Mouse (Mus musculus) 3134 (cell line): Measurements from ENCODE around the gene Olfr809.

ENCODE experiments used
- DNase-seq: peaks from one replicate; pipeline ENCODE4 v3.0.0-alpha.2; 2011; ENCODE audit warnings: low spot score; ENCODE audit not compliant: insufficient read length; ENCODE audit errors: extremely low read depth

Gene Olfr809

DNA sequence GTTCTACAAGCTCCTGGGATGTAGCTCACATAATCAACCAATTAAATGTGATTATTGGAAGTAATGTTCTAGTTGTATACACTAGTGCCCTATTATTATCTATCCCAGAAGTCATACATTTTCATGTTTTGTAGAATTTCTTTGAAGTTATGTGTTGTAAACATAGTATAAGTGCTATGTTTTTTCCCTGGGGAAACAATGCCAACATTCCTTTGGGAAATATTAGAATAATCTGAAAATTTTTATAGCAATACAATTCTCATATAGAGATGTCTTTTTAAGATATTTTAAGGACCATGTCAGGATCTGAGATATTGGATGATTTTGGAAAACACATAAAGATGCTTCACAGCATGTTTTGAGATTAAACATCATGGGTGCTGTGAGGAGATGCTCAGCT is at the start of gene Olfr809:
TSS of gene Olfr809 (plus strand) at position 301 of the 400 bp plus-strand sequence.
- no peak for DNase-seq

DNA sequence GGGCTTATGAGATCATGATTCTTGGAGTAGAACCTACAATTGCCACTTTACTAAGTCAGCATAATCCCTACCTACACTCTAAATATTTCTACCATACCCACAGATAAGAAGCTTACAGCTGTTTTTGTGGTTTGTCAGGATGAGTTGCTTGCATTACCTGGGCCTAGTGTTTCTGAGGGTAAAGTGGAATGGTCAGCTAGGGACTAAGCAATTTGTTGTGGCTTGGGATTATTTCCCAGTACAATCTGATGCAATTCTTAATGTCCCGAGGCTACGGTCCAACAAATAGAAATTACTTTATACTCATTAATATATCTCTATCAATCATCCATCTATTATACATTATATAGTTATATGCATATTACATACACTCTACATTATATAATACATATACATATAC is 45.2 kb upstream of the Olfr809 start, which contains the start of gene Olfr805:
TSS of gene Olfr805 (minus strand) at position 101 of the 400 bp plus-strand sequence.
- no peak for DNase-seq

DNA sequence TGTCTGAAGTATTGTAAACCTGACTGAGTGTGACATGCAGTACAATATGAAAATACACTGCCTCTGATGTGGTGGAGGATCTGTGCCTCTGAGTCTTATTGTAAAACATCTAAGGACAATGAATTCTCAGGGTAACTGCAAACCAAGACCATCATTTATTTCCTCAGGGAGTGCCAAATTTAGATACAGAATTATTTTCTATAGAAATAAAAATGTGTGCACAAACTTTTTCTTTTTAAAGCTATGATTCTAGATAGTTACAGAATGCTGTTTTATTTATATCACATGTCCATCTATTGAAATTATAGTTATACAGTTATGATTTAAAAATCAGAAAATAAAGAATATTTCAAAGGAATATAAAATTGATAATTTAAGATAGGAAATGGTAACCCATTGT is 32.6 kb upstream of the Olfr809 start, which contains the start of gene Olfr806:
TSS of gene Olfr806 (minus strand) at position 101 of the 400 bp plus-strand sequence.
- DNase-seq = no peak

DNA sequence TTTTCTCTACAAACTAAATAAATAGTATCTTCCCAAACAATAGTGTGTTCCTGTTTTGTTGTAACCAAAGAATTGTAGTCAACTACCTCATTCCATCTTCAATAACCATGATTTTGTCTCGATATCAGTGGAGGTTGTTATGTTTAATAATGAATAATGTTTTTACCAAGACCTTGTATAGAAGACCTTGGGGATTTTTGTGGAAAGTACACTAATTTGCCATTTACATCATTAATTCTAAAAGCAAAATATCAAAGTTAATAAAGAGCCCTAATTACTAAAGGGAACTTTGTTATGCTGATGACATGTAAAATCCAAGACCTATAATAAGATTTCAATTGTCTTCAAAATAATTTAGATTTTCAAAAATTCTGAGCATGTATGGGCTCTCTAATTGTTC is 16.7 kb upstream of the Olfr809 start, which contains the start of gene Olfr807:
TSS of gene Olfr807 (minus strand) at position 101 of the 400 bp plus-strand sequence.
- DNase-seq = no peak

DNA sequence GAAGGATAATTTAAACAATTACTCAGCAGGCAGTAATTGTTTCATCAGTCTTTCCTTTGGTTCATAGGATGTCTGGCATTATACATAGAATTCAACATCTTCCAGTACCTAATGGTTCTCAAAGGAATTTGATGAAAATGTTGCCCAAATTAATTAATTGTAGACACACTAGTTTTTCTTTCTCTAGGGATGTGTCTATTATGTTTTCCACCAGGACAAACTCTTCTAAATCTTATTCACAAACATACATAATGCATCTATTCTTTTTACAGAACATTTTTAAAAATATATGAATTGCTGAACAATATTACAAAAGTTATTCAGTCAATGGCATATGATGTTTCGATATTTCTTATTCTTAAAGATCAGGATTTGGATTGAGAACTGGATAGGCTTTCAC is 9.3 kb upstream of the Olfr809 start, which contains the start of gene Olfr808:
TSS of gene Olfr808 (plus strand) at position 301 of the 400 bp plus-strand sequence.
- DNase-seq = no peak

DNA sequence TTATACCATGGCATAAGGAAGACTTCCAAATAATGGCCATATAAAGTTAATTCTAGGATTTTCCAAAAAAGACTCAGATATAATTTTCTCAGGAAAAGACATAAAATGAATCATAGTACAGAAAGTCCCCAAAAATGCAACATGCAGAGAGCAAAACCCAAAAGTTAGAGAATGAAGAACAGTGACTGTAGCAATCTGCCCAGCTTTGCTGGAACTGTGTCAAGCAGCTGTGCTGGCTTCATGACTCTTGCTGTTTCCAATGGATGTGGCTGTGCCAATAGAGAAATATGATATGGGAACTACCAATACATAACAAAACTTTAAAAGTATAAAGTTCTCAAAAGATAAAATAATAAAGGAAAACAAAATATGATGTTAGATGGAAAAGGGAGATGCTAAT is 3.7 kb downstream of the Olfr809 start:
- no peak for DNase-seq

DNA sequence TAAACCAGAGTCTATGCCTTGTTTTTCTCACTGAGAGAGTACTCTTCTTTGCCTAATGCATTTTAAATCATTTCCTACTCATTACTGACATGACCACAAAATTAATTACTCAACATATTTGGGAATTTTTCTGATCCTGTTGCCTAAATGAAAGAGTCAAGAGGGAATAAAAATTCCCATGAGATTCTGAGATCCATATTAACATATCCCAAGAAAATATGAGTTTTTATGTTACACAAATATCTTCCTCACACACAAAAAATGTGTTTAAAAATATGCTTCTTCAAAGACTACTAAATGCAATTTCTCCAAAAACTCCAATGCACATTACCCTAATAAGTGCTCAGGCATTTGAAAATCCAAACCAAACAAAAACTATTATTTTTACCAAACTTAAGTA is 20.4 kb downstream of the Olfr809 start, which contains the start of gene Olfr810:
TSS of gene Olfr810 (minus strand) at position 101 of the 400 bp plus-strand sequence.
- DNase-seq = no peak

DNA sequence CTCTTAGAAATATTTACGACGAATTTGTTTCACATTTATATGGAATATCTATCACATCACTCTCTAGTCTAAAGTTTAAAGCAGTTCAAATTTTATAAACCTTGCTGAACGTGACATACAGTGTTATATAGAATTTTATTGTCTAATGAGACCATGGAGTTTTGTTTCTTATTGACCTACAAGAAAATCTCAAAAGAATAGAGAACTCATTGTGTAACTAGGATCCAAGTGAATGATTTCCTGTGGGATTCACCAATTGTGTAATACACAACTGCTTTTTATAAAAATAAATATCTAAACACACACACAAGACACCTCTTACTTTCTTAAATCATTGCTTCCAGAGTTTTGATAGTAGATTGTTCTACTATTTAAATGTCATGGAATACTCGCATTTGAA is 29.9 kb downstream of the Olfr809 start, which contains the start of gene Olfr811:
TSS of gene Olfr811 (minus strand) at position 101 of the 400 bp plus-strand sequence.
- no peak for DNase-seq
